Mouse (Mus musculus) liver, adult 2 months (tissue): ENCODE measurements around the gene Naaladl1.
A peak's percentile ranks its signal among the peaks of the same experiment; 100 is the strongest.

Experiments
- CTCF ChIP-seq: fragments of 200-500 bp; IDR thresholded peaks from 2 replicates; pipeline ENCODE4 v1.5.1; 2011; ENCODE audit warnings: low read depth, low read length, control low read depth
- POLR2A ChIP-seq: fragments of 200-500 bp; IDR thresholded peaks from 2 replicates; pipeline ENCODE4 v1.6.1; 2011; ENCODE audit warnings: low read length, control low read depth; ENCODE audit not compliant: insufficient read depth; ENCODE audit errors: extremely low read depth

DNA sequence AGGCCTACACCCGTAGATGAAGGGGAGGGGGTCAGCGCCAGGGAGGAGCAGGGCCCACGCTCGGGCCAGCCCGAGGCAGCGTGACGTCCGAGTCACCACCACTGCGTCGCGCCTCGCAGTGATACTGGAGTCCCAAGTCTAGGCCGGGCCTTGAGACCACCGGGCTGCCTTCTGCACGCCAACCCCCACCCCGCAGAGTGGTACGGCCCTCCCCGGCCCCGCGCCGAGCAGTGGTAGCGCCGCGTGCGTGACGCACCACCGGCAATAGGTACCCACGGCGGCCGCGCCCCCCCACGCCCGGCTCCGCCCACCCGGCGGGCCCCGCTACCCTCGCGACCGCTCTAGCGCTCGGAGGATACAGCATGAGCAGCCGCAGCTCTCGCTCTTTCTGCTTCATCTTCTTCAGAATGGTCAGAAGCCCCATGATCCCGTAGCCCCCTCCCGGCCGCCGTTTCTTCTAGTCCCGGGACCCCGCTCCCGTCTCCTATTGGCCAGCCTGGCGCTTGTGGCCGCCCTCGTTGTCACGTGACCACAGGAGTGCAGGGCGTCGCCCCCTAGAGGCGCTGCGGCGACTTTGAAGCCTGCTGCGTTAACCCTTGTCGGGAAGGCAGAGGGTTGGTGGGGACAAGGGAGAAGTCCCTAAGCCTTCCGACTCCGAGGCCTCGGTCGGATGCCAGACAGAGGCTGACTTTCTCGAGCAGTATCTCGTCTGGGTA, 35.3 kb downstream of the Naaladl1 start, which contains the start of gene Batf2:
- TF ChIP-seq POLR2A (no peak), CTCF (peak; percentile 82)
